Comparison of ENCODE assay signal across 7 mouse cellular contexts in genomic region chr12:111539041-111539345, GRCm38 (mm10). TPM values are rescaled to one million over a fixed set of nuclear protein-coding genes. Genes with fewer than 3 reads are reported as not detected.
DNase-seq lines count a peak whose midpoint lies in the region; ATAC-seq and TF ChIP-seq lines count a peak whose summit lies in the region.

No protein-coding gene starts in this region.

- no peak for TF ChIP-seq CTCF in lung, postnatal 0 days (IDR thresholded peaks at IDR 0.05)

- ATAC-seq in lung, postnatal 0 days, result no peak
- no peak for ATAC-seq in limb, embryonic 15.5 days (ENCODE audit: insufficient number of reproducible peaks, low FRiP score, low TSS enrichment, low read depth)
- no peak for ATAC-seq in stomach, embryonic 16.5 days (ENCODE audit: insufficient read depth, low FRiP score)

- DNase-seq in lung, postnatal 0 days (ENCODE audit: low spot score), result peak; percentile 46
- no peak for DNase-seq in lung, postnatal 25 days (ENCODE audit: low spot score)
- peak; percentile 39 for DNase-seq in forebrain, embryonic 10.5 days (ENCODE audit: extremely low spot score, low spot score)
- DNase-seq in adrenal gland, adult 8-10 months, result no peak
- DNase-seq in right cerebral cortex, postnatal 25 days, result no peak

- TF ChIP-seq EP300 in lung, postnatal 0 days (IDR thresholded peaks at IDR 0.05), result no peak

- H3K9ac ChIP-seq in lung, postnatal 0 days (replicated peaks; ENCODE audit: low read depth), result peak overlapping the region; percentile 98
- H3K9ac ChIP-seq in limb, embryonic 15.5 days, result peak overlapping the region; percentile 97
- H3K9ac ChIP-seq in stomach, embryonic 16.5 days (ENCODE audit: low read length), result peak overlapping the region; percentile 98

- no peaks in the 10 kb centered on the region for H3K9me3 ChIP-seq in lung, postnatal 0 days (ENCODE audit: low read length)
- no peaks in the 10 kb centered on the region for H3K9me3 ChIP-seq in forebrain, embryonic 10.5 days
- no peaks in the 10 kb centered on the region for H3K9me3 ChIP-seq in limb, embryonic 15.5 days
- no peaks in the 10 kb centered on the region for H3K9me3 ChIP-seq in stomach, embryonic 16.5 days (replicated peaks; ENCODE audit: control insufficient read depth, low read length)

- peak overlapping the region; percentile 100 for H3K27ac ChIP-seq in lung, postnatal 0 days (ENCODE audit: low read length)
- peak overlapping the region; percentile 99 for H3K27ac ChIP-seq in forebrain, embryonic 10.5 days
- peak overlapping the region; percentile 97 for H3K27ac ChIP-seq in limb, embryonic 15.5 days
- peak overlapping the region; percentile 97 for H3K27ac ChIP-seq in stomach, embryonic 16.5 days (ENCODE audit: low read length)

- WGBS in lung, postnatal 0 days, result 0% methylated on average over 18 of the region's 18 CpGs
- 3% methylated on average over 18 of the region's 18 CpGs for WGBS in forebrain, embryonic 10.5 days
- WGBS in limb, embryonic 15.5 days, result 2% methylated on average over 18 of the region's 18 CpGs
- under 1% methylated on average over 18 of the region's 18 CpGs for WGBS in stomach, embryonic 16.5 days

- H3K4me1 ChIP-seq in lung, postnatal 0 days (ENCODE audit: insufficient read depth, low read depth, low read length), result peaks cover 10% of the 10 kb centered on the region; the same call in 1 of the 2 replicates
- H3K4me1 ChIP-seq in forebrain, embryonic 10.5 days, result peaks cover 38% of the 10 kb centered on the region
- peaks cover 40% of the 10 kb centered on the region for H3K4me1 ChIP-seq in limb, embryonic 15.5 days
- peaks cover 26% of the 10 kb centered on the region for H3K4me1 ChIP-seq in stomach, embryonic 16.5 days (ENCODE audit: control insufficient read depth, insufficient read depth, low read length)

- peak overlapping the region; percentile 96 for H3K4me3 ChIP-seq in lung, postnatal 0 days (ENCODE audit: low read depth, low read length)
- H3K4me3 ChIP-seq in forebrain, embryonic 10.5 days, result peak overlapping the region; percentile 93
- peak overlapping the region; percentile 91 for H3K4me3 ChIP-seq in limb, embryonic 15.5 days
- peak overlapping the region; percentile 84 for H3K4me3 ChIP-seq in stomach, embryonic 16.5 days (replicated peaks; ENCODE audit: low read length)

- peaks cover 30% of the 10 kb centered on the region for H3K36me3 ChIP-seq in lung, postnatal 0 days (ENCODE audit: insufficient read depth, low read length)
- H3K36me3 ChIP-seq in forebrain, embryonic 10.5 days (replicated peaks), result peaks cover 53% of the 10 kb centered on the region
- H3K36me3 ChIP-seq in limb, embryonic 15.5 days, result peaks cover 47% of the 10 kb centered on the region
- H3K36me3 ChIP-seq in stomach, embryonic 16.5 days (ENCODE audit: control insufficient read depth, insufficient read depth, low read length), result peaks cover 26% of the 10 kb centered on the region

- peak overlapping the region; percentile 89 for H3K4me2 ChIP-seq in lung, postnatal 0 days (replicated peaks; ENCODE audit: low read depth, low read length)
- peak overlapping the region; percentile 67 for H3K4me2 ChIP-seq in limb, embryonic 15.5 days
- peak overlapping the region; percentile 58 for H3K4me2 ChIP-seq in stomach, embryonic 16.5 days (ENCODE audit: low read depth, low read length)

- H3K27me3 ChIP-seq in lung, postnatal 0 days (replicated peaks; ENCODE audit: insufficient read depth, low read length), result no peaks in the 10 kb centered on the region
- no peaks in the 10 kb centered on the region for H3K27me3 ChIP-seq in forebrain, embryonic 10.5 days (ENCODE audit: poor library complexity, severe bottlenecking)
- no peaks in the 10 kb centered on the region for H3K27me3 ChIP-seq in limb, embryonic 15.5 days
- H3K27me3 ChIP-seq in stomach, embryonic 16.5 days (ENCODE audit: control insufficient read depth, insufficient read depth, low read length), result no peaks in the 10 kb centered on the region

RNA-seq across cellular contexts. Expression of gene Eif5, which starts 1.2 kb away (rescaled TPM):
- 412 and 458 TPM in 2 replicates for polyA plus RNA-seq in lung, postnatal 0 days (2015; fragmentation: Nextera tagmentation; extraction: Ambion mirVana)
- 740 and 785 TPM in 2 replicates for polyA plus RNA-seq in forebrain, embryonic 10.5 days (2016; fragmentation: Nextera tagmentation; extraction: Ambion mirVana)
- polyA plus RNA-seq in limb, embryonic 15.5 days (2015; fragmentation: Nextera tagmentation; extraction: Ambion mirVana), result 473 and 511 TPM in 2 replicates
- 402 and 438 TPM in 2 replicates for polyA plus RNA-seq in stomach, embryonic 16.5 days (2015; fragmentation: Nextera tagmentation; extraction: Ambion mirVana)
- total RNA-seq in adrenal gland, adult 8-10 months (2022), result 100 to 1,000 TPM; 301 to 395 (median 347) TPM

RNA-seq across cellular contexts. Expression of gene Mark3, which starts 35.3 kb away (rescaled TPM):
- 25.8 and 26.0 TPM in 2 replicates for polyA plus RNA-seq in lung, postnatal 0 days (2015; fragmentation: Nextera tagmentation; extraction: Ambion mirVana)
- polyA plus RNA-seq in forebrain, embryonic 10.5 days (2016; fragmentation: Nextera tagmentation; extraction: Ambion mirVana), result 42.1 and 44.8 TPM in 2 replicates
- 24.0 and 30.4 TPM in 2 replicates for polyA plus RNA-seq in limb, embryonic 15.5 days (2015; fragmentation: Nextera tagmentation; extraction: Ambion mirVana)
- polyA plus RNA-seq in stomach, embryonic 16.5 days (2015; fragmentation: Nextera tagmentation; extraction: Ambion mirVana), result 17.6 and 20.1 TPM in 2 replicates
- total RNA-seq in adrenal gland, adult 8-10 months (2022), result 100 to 1,000 TPM in 1 of 4 experiments, 10 to 100 TPM in 3; 78.4 to 115 (median 93.2) TPM

RNA-seq across cellular contexts. Expression of gene Gm266, which starts 53.4 kb away (rescaled TPM):
- polyA plus RNA-seq in lung, postnatal 0 days (2015; fragmentation: Nextera tagmentation; extraction: Ambion mirVana), result 1.9 and 2.7 TPM in 2 replicates
- 7.1 and 9.8 TPM in 2 replicates for polyA plus RNA-seq in forebrain, embryonic 10.5 days (2016; fragmentation: Nextera tagmentation; extraction: Ambion mirVana)
- 13.1 and 16.1 TPM in 2 replicates for polyA plus RNA-seq in limb, embryonic 15.5 days (2015; fragmentation: Nextera tagmentation; extraction: Ambion mirVana)
- polyA plus RNA-seq in stomach, embryonic 16.5 days (2015; fragmentation: Nextera tagmentation; extraction: Ambion mirVana), result 12.9 and 15.2 TPM in 2 replicates
- total RNA-seq in adrenal gland, adult 8-10 months (2022), result not detected

Comparison
In these comparisons a context has a peak if more than half of its experiments do, and no peak if none do; other contexts are left out.
1. DNase-seq: peak in lung, postnatal 0 days (single experiment) and forebrain, embryonic 10.5 days (single experiment); none in lung, postnatal 25 days (single experiment), adrenal gland, adult 8-10 months (single experiment) and right cerebral cortex, postnatal 25 days (single experiment).
2. Peak in every context shown above with its lines, with median percentiles within 50 percentile points of each other: H3K27ac ChIP-seq, H3K4me2 ChIP-seq, H3K4me3 ChIP-seq and H3K9ac ChIP-seq.